Mouse (Mus musculus): ENCODE data around the gene Cpeb1. TPM values are rescaled to one million over a fixed set of nuclear protein-coding genes. Genes with fewer than 3 reads are reported as not detected.
"Not testable (repeated sequence)": the region's sequence is repeated elsewhere in the genome, so short reads cannot be mapped to it uniquely, and the experiment has no call there.

Gene Cpeb1
- not detected in 2 replicates for total RNA-seq (2015; ENCODE audit: low replicate concordance)
- not detected in 2 replicates for total RNA-seq (2017; ENCODE audit: low replicate concordance)

DNA sequence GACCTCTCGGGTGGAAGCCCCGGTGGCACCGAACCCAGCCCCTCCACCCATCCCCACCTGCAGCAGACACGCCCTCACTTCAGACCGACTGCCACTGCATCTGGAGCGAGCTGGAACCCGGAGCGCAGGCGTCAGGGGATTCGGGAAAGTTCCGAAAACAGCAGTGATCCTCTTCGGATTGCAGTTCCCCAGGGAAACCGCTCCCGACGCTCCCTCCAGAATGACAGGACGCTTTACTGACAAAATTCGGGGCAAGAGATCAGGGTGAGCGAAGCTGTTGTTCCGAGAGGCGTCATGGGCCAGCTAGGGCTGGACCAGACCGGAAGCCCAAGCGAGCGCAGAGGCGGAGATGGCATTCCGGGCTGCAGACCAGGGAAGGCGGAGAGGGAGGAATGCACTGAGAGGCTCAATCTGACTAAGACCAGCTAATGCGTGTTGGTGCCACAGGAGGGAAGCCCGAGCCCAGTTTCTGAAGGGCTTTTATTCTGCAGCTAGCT lies at the start of gene Cpeb1:
Gene Cpeb1 (minus strand): TSS at position 311 of the 497 bp plus-strand sequence.
- ATAC-seq (replicated peaks; ENCODE audit: low FRiP score, poor library complexity, severe bottlenecking), result no peak

DNA sequence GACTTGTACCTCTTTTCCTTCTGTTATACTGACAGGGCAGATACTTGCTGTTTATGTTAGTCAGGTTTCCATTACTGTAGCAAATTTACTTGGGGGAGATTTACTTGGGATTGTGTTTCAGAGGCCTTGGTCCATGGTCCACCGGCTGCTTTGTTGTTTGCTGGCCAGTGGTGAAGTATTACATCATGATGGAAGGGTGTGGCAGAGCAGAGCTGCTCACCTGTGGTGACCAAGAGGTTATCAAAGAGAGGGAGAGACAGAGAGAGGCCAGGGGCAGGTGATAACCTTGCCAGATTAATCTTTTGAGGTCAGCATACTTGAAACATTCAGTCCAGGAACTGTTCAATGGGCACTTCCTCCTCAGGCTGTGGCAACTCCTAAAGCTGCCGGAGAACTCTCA lies 45.8 kb upstream of the Cpeb1 start:
- no peak for ATAC-seq (replicated peaks; ENCODE audit: low FRiP score, poor library complexity, severe bottlenecking)

- no peak for ATAC-seq (replicated peaks; ENCODE audit: low FRiP score, poor library complexity, severe bottlenecking)
Observed at GRCm38 (mm10) chr7:81498181-81498580, 42.9 kb upstream of the Cpeb1 start, which contains the start of gene BC048679. Gene BC048679 (minus strand): TSS chr7:81498281.

DNA sequence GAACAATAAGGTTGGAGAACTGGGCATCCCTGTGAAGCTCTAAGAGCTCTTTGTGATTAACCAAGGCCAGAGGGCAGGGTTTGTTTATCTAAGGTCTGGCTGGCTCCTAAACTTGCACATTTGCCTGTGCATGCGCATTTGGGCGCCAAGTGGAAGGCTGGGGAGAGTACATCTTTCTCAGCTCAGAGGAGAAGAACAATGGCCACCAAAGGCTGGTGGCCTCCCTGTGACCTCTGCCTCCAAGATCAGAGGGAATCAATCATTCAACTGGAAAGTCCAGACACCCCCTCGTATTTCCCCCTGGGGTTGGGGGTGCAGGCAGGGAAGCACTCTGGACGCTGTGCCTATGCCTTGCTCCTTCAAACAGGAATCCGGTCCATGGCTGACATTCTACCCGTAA lies 41.9 kb upstream of the Cpeb1 start:
- no peak for ATAC-seq (replicated peaks; ENCODE audit: low FRiP score, poor library complexity, severe bottlenecking)

- no peak for ATAC-seq (replicated peaks; ENCODE audit: low FRiP score, poor library complexity, severe bottlenecking)
Observed at GRCm38 (mm10) chr7:81493331-81494021, 38.2 kb upstream of the Cpeb1 start, which contains the start of gene Ap3b2. Gene Ap3b2 (minus strand): TSS chr7:81493925.

- ATAC-seq (replicated peaks; ENCODE audit: low FRiP score, poor library complexity, severe bottlenecking), result no peak
Observed at GRCm38 (mm10) chr7:81492628-81493027, 37.4 kb upstream of the Cpeb1 start.

- ATAC-seq (replicated peaks; ENCODE audit: low FRiP score, poor library complexity, severe bottlenecking), result no peak
Observed at GRCm38 (mm10) chr7:81489649-81490048, 34.4 kb upstream of the Cpeb1 start.

- ATAC-seq (replicated peaks; ENCODE audit: low FRiP score, poor library complexity, severe bottlenecking), result no peak
Observed at GRCm38 (mm10) chr7:81480800-81481199, 25.5 kb upstream of the Cpeb1 start.

- ATAC-seq (replicated peaks; ENCODE audit: low FRiP score, poor library complexity, severe bottlenecking), result no peak
Observed at GRCm38 (mm10) chr7:81479531-81480090, 24.3 kb upstream of the Cpeb1 start.

GRCm38 (mm10) chr7:81478261-81478660 lies 23.0 kb upstream of the Cpeb1 start:
- not testable (repeated sequence) for ATAC-seq (replicated peaks; ENCODE audit: low FRiP score, poor library complexity, severe bottlenecking)

GRCm38 (mm10) chr7:81476833-81477232 lies 21.6 kb upstream of the Cpeb1 start:
- ATAC-seq (replicated peaks; ENCODE audit: low FRiP score, poor library complexity, severe bottlenecking), result no peak

- no peak for ATAC-seq (replicated peaks; ENCODE audit: low FRiP score, poor library complexity, severe bottlenecking)
Observed at GRCm38 (mm10) chr7:81475221-81475620, 20.0 kb upstream of the Cpeb1 start.

DNA sequence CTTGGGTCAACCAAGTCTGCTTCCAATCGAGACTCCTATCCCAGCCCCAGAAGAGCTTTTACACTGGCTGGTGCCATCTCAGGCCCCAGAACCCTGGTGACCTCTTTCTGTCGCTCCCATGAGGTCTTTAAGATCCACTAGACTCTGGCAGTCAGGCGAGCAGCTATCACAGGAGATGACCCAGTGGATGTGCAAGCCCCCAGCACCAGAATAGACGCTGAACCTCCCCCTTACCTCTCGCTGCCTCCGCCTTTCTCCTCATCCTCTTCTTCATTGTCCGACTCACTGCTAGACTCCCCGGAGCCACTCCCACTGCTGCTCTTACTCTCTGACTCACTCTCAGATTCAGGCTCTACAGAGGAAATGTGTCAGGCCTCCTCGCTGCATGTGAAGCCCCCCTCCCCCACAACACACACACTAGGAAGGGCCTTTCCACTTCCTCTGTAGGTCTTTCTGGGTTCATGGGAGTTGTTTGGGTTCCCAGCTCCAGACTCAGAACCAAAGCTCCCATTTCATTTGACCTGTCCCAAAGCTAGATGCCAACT lies 9.7 kb upstream of the Cpeb1 start:
- ATAC-seq (replicated peaks; ENCODE audit: low FRiP score, poor library complexity, severe bottlenecking), result no peak

DNA sequence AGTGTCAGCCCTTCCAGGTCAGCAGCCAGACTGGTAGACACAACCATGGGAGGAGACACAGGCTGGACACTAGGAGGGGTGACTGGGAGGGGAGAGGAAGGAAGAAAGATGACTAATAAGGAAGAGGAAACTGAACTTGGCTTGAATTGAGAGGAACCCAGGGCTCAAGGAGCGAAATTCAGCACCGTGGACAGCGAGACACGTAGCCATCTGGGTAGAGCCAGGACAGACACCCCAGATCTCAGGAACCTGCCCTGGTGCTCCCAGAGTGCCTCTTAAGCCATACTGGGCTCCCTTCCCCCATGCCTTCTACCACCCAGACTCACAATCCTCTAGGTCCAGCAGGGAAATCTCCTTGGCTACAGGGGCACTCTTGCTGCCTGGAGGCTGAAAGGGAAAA lies 8.9 kb upstream of the Cpeb1 start:
- ATAC-seq (replicated peaks; ENCODE audit: low FRiP score, poor library complexity, severe bottlenecking), result no peak

GRCm38 (mm10) chr7:81462815-81463214 lies 7.5 kb upstream of the Cpeb1 start:
- ATAC-seq (replicated peaks; ENCODE audit: low FRiP score, poor library complexity, severe bottlenecking), result no peak

DNA sequence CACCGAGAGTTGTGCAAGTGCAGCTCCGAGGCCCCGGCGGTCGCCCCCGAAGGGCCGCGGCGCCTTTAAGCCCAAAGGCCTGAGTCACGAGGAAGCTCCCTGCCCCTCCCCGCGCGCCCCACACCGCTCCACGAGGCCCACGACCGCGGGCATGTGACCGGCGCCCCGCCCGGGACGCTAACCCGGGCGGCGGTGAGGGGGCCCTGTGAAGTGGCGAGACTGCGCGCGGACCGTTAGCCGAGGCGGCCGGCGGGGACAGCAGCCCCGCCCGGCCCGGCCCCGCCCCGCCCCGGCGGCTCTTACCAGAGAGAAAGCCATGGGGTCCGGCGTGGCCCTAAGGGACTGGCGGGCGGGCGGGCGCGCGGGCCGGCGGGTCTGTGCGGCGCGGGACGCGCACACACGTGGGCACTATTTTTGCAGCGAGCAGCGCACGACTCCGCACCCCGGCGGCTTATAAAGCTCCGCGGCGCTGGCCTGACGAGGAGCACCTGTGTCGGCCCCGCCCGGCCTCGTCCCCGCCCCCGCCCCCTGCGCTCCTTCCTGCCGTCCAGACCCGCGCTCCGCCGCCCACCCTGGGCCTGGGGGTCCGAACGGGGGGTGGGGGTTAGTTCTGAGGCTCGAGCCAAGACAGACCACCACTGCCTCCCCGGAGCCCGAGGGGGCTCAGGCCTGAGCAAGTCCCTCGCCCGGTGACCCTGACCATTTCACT lies 780 bp downstream of the Cpeb1 start:
- no peak for ATAC-seq (replicated peaks; ENCODE audit: low FRiP score, poor library complexity, severe bottlenecking)

DNA sequence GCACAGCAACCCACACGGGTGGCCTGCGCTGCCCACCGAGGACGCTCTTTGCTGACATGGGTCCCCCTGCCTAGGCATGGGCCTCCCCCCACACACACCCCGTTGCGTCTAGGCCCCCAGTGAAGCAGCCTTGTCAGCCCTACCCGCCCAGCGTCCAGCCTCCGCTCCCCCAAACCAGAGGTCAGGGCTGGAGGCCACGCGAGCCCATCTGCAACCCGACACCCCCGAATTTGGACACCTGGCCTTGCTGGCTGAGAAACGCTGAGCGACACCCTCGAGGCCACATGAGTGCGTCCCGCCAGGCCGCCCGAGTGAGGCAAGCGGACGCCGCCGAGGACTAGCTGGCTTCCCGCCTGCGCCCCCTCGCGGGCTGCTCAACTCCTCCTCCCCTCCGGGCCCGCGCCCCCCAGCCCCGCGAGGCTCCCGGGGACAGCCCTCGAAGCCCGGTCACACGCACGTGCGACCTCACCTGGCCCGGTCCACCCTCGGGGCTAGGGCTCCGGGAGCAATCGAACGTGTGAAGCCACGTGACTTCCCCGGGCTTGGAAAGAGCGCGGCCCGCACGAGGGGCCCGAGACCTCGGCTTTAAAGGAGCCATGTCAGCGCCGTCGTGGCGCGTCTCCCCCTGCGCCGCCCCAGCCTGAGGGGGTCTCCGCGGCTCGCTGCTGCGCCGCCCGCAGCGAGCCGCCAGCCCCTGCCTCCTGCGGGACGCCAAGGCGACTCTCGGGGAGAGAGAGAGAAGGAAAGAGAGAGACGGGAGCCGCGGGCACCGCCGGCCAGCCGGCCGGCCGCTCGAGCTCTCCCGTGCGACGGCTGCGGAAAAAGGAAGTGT lies 1.6 kb downstream of the Cpeb1 start:
- no peak; the same call in 1 of the 2 replicates for ATAC-seq (replicated peaks; ENCODE audit: low FRiP score, poor library complexity, severe bottlenecking)

DNA sequence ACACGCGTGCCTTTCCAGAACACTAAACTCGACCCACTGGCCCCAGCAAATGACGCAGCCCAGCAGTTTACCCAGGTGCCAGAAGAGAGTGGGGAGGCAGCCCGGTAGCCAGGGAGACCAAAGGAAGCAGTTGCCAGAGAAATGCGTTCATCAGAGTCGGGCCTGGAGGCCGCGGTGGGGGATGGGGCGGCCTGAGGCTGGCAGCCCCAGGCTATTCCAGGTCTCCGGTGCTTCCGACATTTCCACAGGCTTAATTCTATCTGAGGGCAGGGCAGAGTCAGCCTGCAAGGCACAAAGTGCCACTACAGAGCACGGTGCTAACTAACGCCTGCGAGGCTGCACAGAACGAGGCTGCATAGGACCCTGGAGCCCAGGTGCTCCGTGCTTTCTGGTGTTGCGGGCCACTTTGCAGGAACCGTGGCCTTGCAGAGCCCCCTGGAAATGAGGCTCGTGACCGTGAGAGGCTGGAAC lies 2.3 kb downstream of the Cpeb1 start:
- ATAC-seq (replicated peaks; ENCODE audit: low FRiP score, poor library complexity, severe bottlenecking), result no peak

- no peak for ATAC-seq (replicated peaks; ENCODE audit: low FRiP score, poor library complexity, severe bottlenecking)
Observed at GRCm38 (mm10) chr7:81398957-81399356, 56.3 kb downstream of the Cpeb1 start.
